In genomic region chr15:81836124-81836821, GRCm38 (mm10) we compare ENCODE assay signal across 7 mouse cellular contexts. TPM values are rescaled to one million over a fixed set of nuclear protein-coding genes. Genes with fewer than 3 reads are reported as not detected.
DNase-seq lines count a peak whose midpoint lies in the region; ATAC-seq lines count a peak whose summit lies in the region.

No protein-coding gene starts in this region.

- ATAC-seq in embryonic facial prominence, embryonic 12.5 days (ENCODE audit: insufficient number of reproducible peaks, insufficient read depth, low FRiP score, low TSS enrichment) = peak; percentile 87

- H3K27me3 ChIP-seq in embryonic facial prominence, embryonic 12.5 days = 0 out of 2 replicates have a peak, but pooled peaks cover 3% of the 10 kb centered on the region
- peaks cover 43% of the 10 kb centered on the region for H3K27me3 ChIP-seq in limb, embryonic 10.5 days (ENCODE audit: low read depth, poor library complexity, severe bottlenecking)
- H3K27me3 ChIP-seq in midbrain, embryonic 10.5 days (ENCODE audit: low read depth, poor library complexity, severe bottlenecking) = peaks cover 45% of the 10 kb centered on the region

- 1% methylated on average over 33 of the region's 33 CpGs for WGBS in embryonic facial prominence, embryonic 12.5 days
- 1% methylated on average over 33 of the region's 33 CpGs for WGBS in limb, embryonic 10.5 days
- WGBS in midbrain, embryonic 10.5 days = 1% methylated on average over 32 of the region's 33 CpGs

- peak overlapping the region; percentile 48 for H3K9ac ChIP-seq in embryonic facial prominence, embryonic 12.5 days

- DNase-seq in brain, adult 2 months (ENCODE audit: low read depth, low spot score) = peak; percentile 97
- DNase-seq in heart, adult 18-20 months = peak; percentile 93 to 97
- peak; percentile 93 for DNase-seq in kidney, adult 18-20 months
- peak; percentile 79 for DNase-seq in limb, embryonic 10.5 days (ENCODE audit: low spot score)
- DNase-seq in midbrain, embryonic 10.5 days (ENCODE audit: low spot score) = peak; percentile 69
- DNase-seq in right cerebral cortex, postnatal 4 days = peak; percentile 51

- peaks cover 19% of the 10 kb centered on the region for H3K4me1 ChIP-seq in embryonic facial prominence, embryonic 12.5 days
- H3K4me1 ChIP-seq in limb, embryonic 10.5 days = peaks cover 39% of the 10 kb centered on the region
- peaks cover 31% of the 10 kb centered on the region for H3K4me1 ChIP-seq in midbrain, embryonic 10.5 days

- H3K9me3 ChIP-seq in embryonic facial prominence, embryonic 12.5 days = no peaks in the 10 kb centered on the region
- no peaks in the 10 kb centered on the region for H3K9me3 ChIP-seq in limb, embryonic 10.5 days (replicated peaks)
- H3K9me3 ChIP-seq in midbrain, embryonic 10.5 days (replicated peaks) = no peaks in the 10 kb centered on the region

- peak overlapping the region; percentile 34 for H3K4me3 ChIP-seq in embryonic facial prominence, embryonic 12.5 days
- peak overlapping the region; percentile 52 for H3K4me3 ChIP-seq in limb, embryonic 10.5 days
- peak overlapping the region; percentile 50 for H3K4me3 ChIP-seq in midbrain, embryonic 10.5 days

- peak overlapping the region; percentile 65 for H3K4me2 ChIP-seq in embryonic facial prominence, embryonic 12.5 days (replicated peaks)

- peak overlapping the region; percentile 65 for H3K27ac ChIP-seq in embryonic facial prominence, embryonic 12.5 days
- peak overlapping the region; percentile 82 for H3K27ac ChIP-seq in limb, embryonic 10.5 days
- H3K27ac ChIP-seq in midbrain, embryonic 10.5 days (replicated peaks) = peak overlapping the region; percentile 72

- H3K36me3 ChIP-seq in embryonic facial prominence, embryonic 12.5 days = no peaks in the 10 kb centered on the region
- H3K36me3 ChIP-seq in limb, embryonic 10.5 days = 0 out of 2 replicates have a peak, but pooled peaks cover 2% of the 10 kb centered on the region
- H3K36me3 ChIP-seq in midbrain, embryonic 10.5 days = no peaks in the 10 kb centered on the region

RNA-seq across cellular contexts. Expression of gene Tob2, which starts 22.3 kb away (rescaled TPM):
- 22.9 and 23.0 TPM in 2 replicates for polyA plus RNA-seq in embryonic facial prominence, embryonic 12.5 days (2016; fragmentation: Nextera tagmentation; extraction: Ambion mirVana)
- 100 to 1,000 TPM; 103 to 127 TPM for total RNA-seq in heart, adult 18-20 months (2021)
- 18.3 and 19.8 TPM in 2 replicates for polyA plus RNA-seq in limb, embryonic 10.5 days (2016; fragmentation: Nextera tagmentation; extraction: Ambion mirVana)
- 17.7 and 19.6 TPM in 2 replicates for polyA plus RNA-seq in midbrain, embryonic 10.5 days (2016; fragmentation: Nextera tagmentation; extraction: Ambion mirVana)

RNA-seq across cellular contexts. Expression of gene Tef, which starts 34.1 kb away (rescaled TPM):
- polyA plus RNA-seq in embryonic facial prominence, embryonic 12.5 days (2016; fragmentation: Nextera tagmentation; extraction: Ambion mirVana) = 29.7 and 30.9 TPM in 2 replicates
- 10 to 100 TPM; 67.5 to 73.0 TPM for total RNA-seq in heart, adult 18-20 months (2021)
- 13.4 and 16.5 TPM in 2 replicates for polyA plus RNA-seq in limb, embryonic 10.5 days (2016; fragmentation: Nextera tagmentation; extraction: Ambion mirVana)
- polyA plus RNA-seq in midbrain, embryonic 10.5 days (2016; fragmentation: Nextera tagmentation; extraction: Ambion mirVana) = 15.7 and 19.0 TPM in 2 replicates

RNA-seq across cellular contexts. Expression of gene Phf5a, which starts 35.4 kb away (rescaled TPM):
- polyA plus RNA-seq in embryonic facial prominence, embryonic 12.5 days (2016; fragmentation: Nextera tagmentation; extraction: Ambion mirVana) = 145 and 163 TPM in 2 replicates
- 10 to 100 TPM; 36.5 to 37.1 TPM for total RNA-seq in heart, adult 18-20 months (2021)
- 256 and 300 TPM in 2 replicates for polyA plus RNA-seq in limb, embryonic 10.5 days (2016; fragmentation: Nextera tagmentation; extraction: Ambion mirVana)
- 224 and 252 TPM in 2 replicates for polyA plus RNA-seq in midbrain, embryonic 10.5 days (2016; fragmentation: Nextera tagmentation; extraction: Ambion mirVana)

RNA-seq across cellular contexts. Expression of gene Aco2, which starts 35.8 kb away (rescaled TPM):
- 146 and 155 TPM in 2 replicates for polyA plus RNA-seq in embryonic facial prominence, embryonic 12.5 days (2016; fragmentation: Nextera tagmentation; extraction: Ambion mirVana)
- total RNA-seq in heart, adult 18-20 months (2021) = 1,000 to 10,000 TPM; 2,055 to 2,104 TPM
- polyA plus RNA-seq in limb, embryonic 10.5 days (2016; fragmentation: Nextera tagmentation; extraction: Ambion mirVana) = 170 and 172 TPM in 2 replicates
- polyA plus RNA-seq in midbrain, embryonic 10.5 days (2016; fragmentation: Nextera tagmentation; extraction: Ambion mirVana) = 152 and 163 TPM in 2 replicates

Comparison
In these comparisons a context has a peak if more than half of its experiments do, and no peak if none do; other contexts are left out.
1. Peak in every context shown above with its lines: DNase-seq, ATAC-seq, H3K4me3 ChIP-seq and H3K27ac ChIP-seq.